Mouse (Mus musculus): Measurements from ENCODE around the gene Hmgcll1.
"Not testable (repeated sequence)": the region's sequence is repeated elsewhere in the genome, so short reads cannot be mapped to it uniquely, and the experiment has no call there.

Gene Hmgcll1

DNA sequence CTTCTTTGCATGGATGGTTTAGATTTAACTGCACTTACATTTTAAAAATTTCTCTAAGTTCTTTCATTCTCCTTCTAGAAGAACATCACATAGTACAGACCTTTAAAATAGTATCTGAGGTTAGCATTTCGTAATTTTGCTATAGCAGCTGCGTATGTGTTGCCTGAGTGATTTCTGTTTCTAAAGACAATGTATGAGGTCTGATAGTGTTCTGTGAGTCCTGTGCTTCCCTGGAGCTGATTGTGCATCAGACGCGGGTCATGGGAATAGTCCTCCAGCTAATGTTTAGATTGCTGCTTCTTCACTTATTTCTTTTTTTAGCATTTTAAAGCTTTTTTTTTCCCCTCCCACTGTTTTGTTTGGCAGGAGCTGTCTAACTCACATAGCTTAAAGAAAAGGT, 46.8 kb downstream of the Hmgcll1 start:
- no peak for DNase-seq

GRCm38 (mm10) chr9:76064164-76064563, 49.5 kb downstream of the Hmgcll1 start:
- no peak for DNase-seq

- no peak for DNase-seq
Observed at GRCm38 (mm10) chr9:76091561-76091960, 76.9 kb downstream of the Hmgcll1 start.

DNA sequence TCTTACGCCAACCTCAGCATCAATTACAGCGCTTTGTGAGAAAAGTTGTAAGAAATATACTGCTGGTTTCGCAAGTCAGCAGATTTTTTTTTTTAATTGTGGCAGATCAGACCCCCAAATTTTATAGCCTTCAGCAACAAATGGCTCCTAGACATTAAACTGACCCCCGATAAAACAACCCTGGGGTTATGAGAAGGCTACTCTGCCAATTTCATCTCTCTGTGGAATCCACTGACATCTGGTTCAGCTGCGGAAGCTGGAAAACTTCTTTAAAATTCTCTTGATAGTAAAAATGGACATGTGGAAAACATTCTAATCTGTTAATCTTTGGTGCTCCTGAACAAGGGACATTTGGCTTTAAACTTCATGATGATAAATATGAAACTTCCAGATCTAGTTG, 82.6 kb downstream of the Hmgcll1 start:
- no peak for DNase-seq

GRCm38 (mm10) chr9:76099981-76100380, 85.3 kb downstream of the Hmgcll1 start:
- no peak for DNase-seq

- not testable (repeated sequence) for DNase-seq
Observed at GRCm38 (mm10) chr9:76104416-76104815, 89.8 kb downstream of the Hmgcll1 start.

- DNase-seq = no peak
Observed at GRCm38 (mm10) chr9:76104846-76105245, 90.2 kb downstream of the Hmgcll1 start.

DNA sequence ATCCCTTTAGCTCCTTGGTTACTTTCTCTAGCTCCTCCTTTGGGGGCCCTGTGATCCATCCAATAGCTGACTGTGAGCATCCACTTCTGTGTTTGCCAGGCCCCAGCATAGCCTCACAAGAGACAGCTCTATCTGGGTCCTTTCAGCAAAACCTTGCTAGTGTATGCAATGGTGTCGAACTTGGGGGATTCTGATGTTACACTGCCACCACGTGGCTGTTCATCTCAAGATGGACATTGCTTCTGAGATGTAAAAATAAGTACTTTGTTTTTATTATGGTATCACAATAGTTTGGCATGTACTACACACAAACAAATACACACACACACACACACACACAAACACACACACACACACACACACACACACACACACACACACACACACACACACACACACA, 108.2 kb downstream of the Hmgcll1 start:
- peak; percentile 62 for DNase-seq

- no peak for DNase-seq
Observed at GRCm38 (mm10) chr9:76124249-76124648, 109.6 kb downstream of the Hmgcll1 start.

GRCm38 (mm10) chr9:76129353-76129752, 114.7 kb downstream of the Hmgcll1 start:
- DNase-seq = no peak

GRCm38 (mm10) chr9:76134042-76134441, 119.4 kb downstream of the Hmgcll1 start:
- no peak for DNase-seq

DNA sequence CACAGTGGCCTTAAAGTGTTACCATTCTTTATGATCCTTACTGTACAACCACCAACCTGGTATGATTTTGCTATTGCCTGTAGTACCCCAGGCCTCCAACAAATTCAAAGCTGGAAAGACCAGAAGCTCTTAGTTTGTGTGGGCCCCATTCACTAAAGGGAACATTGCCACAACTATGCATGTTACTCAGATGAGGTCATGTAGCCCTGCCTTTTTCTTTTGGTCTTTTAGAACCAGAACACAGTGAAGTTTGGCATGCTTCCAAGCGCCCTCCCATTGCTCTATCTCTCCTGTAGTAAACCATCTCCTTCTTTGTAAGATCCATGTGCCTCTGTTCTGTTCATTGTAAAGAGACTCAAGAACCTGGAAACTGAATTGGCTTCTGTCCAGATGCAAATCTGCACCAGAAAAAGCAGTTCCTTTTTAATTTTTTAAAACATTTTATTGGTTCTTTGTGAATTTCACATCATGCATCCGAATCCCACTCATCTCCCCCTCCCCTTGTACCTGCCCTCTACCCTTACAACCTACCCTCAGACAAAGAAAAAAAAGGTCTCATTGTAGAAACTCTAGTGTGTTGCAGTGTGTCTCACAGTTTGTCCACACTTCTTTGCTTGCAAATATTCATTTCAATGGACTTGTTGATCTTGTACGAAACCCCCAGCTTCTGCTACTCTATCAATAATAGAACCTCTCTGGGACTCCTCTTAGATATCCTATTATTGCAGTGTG, 123.9 kb downstream of the Hmgcll1 start:
- peak; percentile 8 for DNase-seq

DNA sequence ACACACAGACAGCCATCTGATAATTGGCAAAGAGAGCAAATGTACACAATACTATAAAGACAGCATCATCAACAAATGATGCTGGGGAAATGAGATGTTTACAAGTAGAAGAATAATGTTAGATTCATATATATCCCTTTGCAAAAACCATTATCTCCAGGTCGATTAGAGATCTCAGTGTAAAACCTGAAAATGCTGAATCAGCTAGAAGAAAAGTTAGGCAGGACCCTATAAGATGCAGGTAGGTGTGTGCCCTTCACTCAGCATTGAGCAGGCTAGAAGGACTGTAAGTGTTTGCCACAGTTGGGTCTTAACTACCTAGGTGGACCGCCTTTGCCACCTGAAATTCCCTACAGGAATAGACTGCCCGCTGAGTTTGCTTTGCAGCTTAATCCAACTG, 130.9 kb downstream of the Hmgcll1 start:
- no peak for DNase-seq

DNA sequence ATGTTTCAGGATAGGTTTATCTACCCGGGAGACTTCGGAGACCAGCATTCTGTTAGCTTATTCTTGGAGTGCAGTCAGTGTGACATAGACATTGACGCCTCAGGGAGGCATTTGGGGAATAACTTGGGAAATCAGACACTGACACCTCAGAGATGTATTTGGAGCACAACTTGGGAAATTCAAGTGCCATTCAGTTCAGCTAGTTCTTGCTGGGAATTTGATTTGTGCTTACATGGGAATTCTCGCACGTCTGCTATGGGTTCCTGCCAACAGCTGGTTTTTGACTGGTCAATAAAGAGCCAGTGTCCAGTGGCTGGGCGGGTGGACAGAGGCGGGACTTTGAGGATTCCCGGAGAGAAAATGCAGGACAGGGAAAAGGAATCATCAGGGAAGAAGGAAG, 147.8 kb downstream of the Hmgcll1 start:
- no peak for DNase-seq

DNA sequence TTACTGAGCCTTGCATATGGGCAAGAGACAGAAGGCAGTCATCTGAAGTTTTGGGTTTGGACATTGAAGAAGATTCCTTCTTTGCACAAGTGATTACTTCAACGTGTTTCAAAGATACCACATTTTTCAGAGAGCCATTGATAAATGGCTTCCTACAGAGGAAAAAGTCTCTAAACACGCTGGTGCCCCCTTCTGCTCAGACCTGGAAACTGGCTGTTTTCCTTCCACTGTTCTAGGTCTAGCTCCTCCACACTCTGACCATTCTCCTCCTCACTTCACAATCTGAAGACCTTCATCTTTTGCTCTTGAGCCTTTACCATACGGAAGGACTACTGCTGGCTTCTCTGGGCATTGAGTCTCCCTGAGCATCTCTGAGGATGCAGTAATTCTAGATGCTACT, 153.7 kb downstream of the Hmgcll1 start:
- peak; percentile 14 for DNase-seq

DNA sequence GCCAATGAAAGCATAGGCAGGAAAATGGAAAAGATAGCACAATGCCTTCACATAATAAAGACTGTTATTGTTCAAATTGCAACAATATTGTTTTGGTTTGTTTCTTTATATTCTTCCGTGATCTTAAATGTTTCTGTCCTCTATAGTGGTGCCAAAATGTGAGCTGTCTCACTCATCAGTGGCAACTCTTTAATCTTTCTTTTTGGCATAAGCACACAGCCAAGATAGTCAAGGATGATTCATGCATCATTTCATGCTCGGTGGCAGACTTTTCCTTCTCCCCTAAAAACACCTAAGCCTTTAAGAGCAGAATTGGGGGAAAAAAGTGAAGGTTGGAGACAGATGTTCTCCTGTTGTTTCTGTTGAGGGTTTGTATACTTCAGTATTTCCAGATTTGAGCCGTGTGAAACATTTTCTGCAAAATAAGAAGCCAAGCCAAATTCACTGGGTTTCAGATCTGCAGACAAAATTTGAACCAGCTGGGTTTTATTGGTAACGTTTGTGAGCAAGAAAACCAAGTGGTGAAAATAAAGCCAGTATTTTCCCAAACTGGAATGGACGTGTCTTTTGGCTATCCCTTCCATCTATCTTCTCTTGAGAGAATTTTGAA, 158.1 kb downstream of the Hmgcll1 start:
- no peak for DNase-seq

- no peak for DNase-seq
Observed at GRCm38 (mm10) chr9:76179221-76179620, 164.6 kb downstream of the Hmgcll1 start.
